Mouse (Mus musculus) bone marrow, adult 2 months (tissue): ENCODE measurements around the gene Hadha.

ENCODE experiments used
- CTCF ChIP-seq: fragments of 200-500 bp; IDR thresholded peaks from 2 replicates; pipeline ENCODE4 v1.5.1; 2011; ENCODE audit warnings: low read length, control low read depth; ENCODE audit not compliant: control insufficient read depth, insufficient read depth
- POLR2A ChIP-seq: fragments of 200-500 bp; IDR thresholded peaks from 2 replicates; pipeline ENCODE4 v1.6.1; 2011; ENCODE audit warnings: low read depth, mild to moderate bottlenecking, control low read depth, low read length, borderline replicate concordance; ENCODE audit not compliant: control insufficient read depth

DNA sequence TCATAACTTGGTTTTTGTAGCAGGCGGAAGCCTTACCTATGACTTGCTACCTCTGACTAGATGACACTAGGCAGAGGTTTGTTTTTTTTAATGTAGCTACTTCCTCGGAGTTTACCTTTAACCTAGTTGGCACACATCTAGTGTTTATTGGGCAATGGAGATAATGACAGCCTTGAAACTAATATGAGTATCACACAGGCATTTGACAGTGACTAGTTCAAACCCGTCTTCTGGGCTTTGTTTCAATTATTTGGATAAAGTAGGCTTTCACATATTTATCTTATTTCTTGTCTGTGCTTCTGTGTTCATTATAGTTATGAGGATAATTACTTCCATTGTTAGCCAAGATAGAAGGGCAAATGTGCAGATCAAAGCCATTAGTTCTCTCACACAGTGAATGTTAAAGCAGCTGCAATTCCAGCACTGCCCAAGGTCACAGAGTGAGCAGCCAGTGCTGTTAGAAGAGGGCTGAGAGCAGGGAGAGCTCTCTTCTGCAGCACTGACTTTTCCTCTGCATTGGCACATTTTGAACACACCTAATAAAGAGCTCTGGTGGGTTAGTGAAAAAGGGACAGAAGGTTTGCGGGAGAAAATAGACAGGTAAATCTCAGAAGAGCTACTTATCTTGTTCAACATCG, 15.5 kb upstream of the Hadha start:
- TF ChIP-seq CTCF (no peak), POLR2A (no peak)
